Mouse (Mus musculus) frontal cortex, postnatal 14 days (tissue): ENCODE data around the gene Reps2.

ENCODE experiments used
- DNase-seq, 2 experiments: peaks; one replicate each; pipeline ENCODE4 v3.0.0; 2022; ENCODE audit warnings: low spot score in 2 of 2

Gene Reps2

GRCm38 (mm10) chrX:162488630-162489029 is 154.8 kb downstream of the Reps2 start:
- DNase-seq: no peak

- DNase-seq: no peak
Measured at GRCm38 (mm10) chrX:162487734-162488133, 155.7 kb downstream of the Reps2 start.

DNA sequence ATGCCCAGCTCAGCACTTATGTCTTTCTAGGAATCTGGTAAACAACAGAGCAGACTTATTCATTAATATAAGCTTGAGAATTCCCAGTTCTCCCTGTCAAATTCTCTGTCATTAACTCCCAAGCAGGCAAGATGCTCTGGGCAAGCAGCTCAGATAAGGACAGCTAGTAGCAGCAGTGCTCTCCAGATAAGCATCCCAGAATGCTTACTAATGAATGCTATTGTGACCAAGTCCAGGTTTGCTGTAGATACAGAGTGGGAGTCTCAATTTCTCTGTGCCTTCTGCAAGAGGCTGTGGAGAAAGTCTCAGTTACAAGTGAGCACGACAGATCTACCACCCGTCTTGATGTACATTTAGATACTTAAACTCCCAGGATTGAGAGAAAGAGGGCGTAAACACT is 173.2 kb downstream of the Reps2 start:
- no peak for DNase-seq

GRCm38 (mm10) chrX:162462156-162462555 is 181.3 kb downstream of the Reps2 start:
- DNase-seq: peak; percentile 32 to 38

DNA sequence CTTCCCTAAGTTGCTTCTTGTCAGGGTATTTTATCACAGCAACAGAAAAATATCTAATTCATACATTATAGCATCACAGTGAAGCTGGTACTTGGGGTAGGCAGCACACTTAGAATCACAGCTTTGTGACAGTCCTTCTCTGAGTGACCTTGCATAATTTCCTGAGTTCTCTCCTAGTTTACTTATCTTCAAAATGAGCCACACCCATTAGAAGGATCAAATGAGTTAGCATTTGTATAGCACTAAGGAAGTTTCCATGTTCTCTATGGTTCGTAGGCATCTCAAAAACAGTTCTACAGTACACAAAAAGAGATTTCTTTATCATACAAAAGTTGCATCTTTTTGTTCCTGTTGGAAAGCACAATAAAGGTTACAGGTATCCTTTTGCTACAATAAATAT is 187.0 kb downstream of the Reps2 start:
- no peak for DNase-seq

GRCm38 (mm10) chrX:162455364-162455763 is 188.1 kb downstream of the Reps2 start:
- no peak for DNase-seq

DNA sequence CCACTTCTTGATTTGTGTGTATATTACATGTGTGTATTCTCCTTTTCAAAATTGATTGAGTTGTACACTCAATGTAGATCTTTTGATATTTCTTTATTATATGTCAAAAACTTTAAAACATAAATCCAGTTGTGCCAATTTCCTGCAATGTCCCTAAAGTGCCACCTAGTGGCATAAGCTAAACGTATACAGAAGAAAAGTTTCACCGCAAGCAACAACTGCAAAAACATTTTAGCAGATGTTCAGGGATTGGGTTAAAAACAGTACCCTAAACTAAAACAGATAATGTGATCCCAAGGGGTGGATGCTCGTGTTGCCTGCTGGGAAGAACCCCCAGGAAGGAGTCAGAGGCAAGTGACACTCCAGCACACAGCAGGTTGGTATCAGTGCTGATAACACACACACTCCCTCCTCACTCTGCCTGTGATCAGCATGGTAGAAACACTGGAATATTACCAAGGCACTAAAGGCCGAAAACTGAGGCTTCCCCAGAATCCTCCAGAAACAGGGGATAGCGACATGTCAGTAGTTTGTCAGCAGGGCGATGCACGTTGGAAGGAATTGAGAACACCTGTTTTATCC is 189.5 kb downstream of the Reps2 start:
- no peak for DNase-seq

- no peak for DNase-seq
Measured at GRCm38 (mm10) chrX:162452642-162453041, 190.8 kb downstream of the Reps2 start.

DNA sequence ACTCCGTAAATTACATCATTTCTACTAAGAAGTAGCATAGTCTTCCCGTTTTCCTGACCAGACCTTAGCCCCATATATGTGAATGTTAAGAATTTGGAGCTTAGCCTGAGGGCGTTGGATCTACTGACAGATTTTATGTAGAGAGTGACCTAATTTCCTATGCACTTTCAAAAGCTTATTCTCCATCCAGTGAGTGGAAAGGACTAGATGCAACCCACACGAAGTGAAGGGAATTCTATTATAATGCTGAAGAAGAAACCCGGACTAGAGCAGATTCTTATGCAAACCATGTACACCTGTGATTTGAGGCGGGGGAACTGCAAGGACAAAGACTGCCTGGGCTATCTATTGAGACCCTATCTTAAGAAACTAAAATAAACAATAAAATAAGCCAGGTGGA is 195.5 kb downstream of the Reps2 start:
- no peak for DNase-seq

DNA sequence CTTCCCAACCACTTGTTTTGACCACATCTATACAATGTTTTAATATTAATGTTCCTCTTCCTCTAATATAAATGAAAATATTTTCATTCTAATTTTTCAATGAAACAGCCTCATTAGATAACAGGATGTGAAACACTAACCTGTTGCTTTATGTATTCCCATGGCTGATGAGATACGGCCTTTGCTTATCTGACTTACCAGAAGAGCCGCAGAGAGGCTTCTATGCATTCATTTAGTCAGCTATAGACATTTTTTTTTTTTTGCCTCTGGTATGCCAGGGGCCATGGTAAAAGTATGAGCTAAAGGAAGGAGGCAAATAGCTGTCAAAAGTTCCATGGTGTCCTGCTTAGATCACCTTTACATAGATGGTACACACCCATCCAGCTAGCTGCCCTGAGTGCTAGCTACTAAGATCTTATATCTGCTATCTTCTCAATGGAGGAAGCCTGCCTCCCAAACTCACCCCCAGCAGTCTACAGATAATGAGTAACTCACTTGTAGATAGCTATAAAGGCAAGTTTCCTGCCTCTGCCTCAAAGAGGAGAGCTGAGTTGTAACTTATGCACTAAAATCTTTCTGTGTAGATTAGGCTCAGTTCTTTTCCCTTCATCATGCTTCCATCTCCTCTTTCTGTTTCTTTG is 196.7 kb downstream of the Reps2 start:
- DNase-seq: no peak

GRCm38 (mm10) chrX:162443387-162443786 is 200.1 kb downstream of the Reps2 start:
- DNase-seq: no peak

- no peak for DNase-seq
Measured at GRCm38 (mm10) chrX:162442970-162443369, 200.5 kb downstream of the Reps2 start.

- DNase-seq: no peak
Measured at GRCm38 (mm10) chrX:162432776-162433543, 210.5 kb downstream of the Reps2 start.

- no peak for DNase-seq
Measured at GRCm38 (mm10) chrX:162427698-162428097, 215.8 kb downstream of the Reps2 start.

- no peak for DNase-seq
Measured at GRCm38 (mm10) chrX:162419431-162419830, 224.0 kb downstream of the Reps2 start.

DNA sequence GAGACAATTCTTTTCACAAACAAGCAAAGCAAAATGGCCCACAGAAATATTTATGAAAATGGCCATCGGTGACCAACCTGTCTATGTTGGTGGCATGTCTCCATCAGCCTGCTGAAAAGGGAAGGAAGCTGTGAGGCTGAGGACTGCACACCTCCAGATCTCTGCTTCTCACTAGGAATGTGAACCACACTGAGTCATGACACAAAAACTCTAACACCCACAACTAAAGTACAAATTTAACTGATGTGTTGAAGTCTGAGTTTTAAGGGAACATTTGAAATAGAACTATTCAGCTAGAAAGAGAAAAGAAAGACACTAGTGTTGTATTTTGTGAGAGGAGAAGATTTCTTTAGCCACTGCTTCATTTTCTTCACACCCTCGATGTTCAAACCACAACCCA is 230.3 kb downstream of the Reps2 start:
- no peak for DNase-seq

GRCm38 (mm10) chrX:162407291-162407690 is 236.2 kb downstream of the Reps2 start:
- no peak for DNase-seq

DNA sequence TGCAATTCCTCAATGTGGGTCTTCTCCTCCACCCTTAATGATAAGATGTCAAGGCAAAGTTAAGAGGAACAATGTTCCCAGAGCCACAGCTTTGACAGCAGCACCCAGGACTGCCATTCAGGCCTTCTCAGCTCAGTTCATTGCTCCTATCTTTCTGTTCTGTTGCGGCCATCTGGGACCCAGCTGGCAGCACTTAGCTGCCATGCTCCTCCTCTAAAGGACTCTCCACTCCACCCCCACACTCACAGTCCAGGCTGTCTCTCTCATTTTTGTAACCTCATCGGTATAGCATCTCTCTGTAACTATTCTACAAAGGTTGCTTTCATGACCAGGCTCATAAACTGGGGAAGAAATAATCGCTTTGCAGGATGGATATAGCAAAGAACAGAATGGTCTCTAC is 241.0 kb downstream of the Reps2 start:
- DNase-seq: no peak

DNA sequence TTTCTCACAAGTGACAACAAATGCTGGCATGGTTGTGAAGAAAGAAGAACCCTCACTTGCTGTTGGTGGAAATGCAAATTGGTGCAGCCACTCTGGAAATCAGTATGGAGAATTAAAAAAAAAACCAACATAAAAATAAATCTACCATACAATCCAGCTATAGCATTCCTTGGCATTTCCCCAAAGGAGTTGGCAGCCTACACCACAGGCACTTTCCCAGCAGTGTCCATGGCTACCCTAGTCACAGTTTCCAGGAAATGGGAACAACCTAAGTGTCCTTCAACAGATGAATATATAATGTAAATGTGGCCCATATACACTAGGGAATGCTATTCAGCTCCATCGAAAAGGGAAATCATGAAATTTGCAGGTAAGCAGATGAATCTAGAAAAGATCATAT is 262.7 kb downstream of the Reps2 start:
- DNase-seq: no peak

GRCm38 (mm10) chrX:162363206-162363605 is 280.2 kb downstream of the Reps2 start:
- DNase-seq: no peak
